Mouse (Mus musculus) ES-E14 (cell line): ENCODE measurements around the gene Chsy1.

Experiments
- CHD2 ChIP-seq: IDR thresholded peaks from 2 replicates; pipeline ENCODE4 v1.6.1; 2014; ENCODE audit warnings: mild to moderate bottlenecking, low read depth, low read length, inconsistent platforms
- HCFC1 ChIP-seq: IDR thresholded peaks from 2 replicates; pipeline ENCODE4 v1.6.1; 2012; ENCODE audit warnings: low read length, inconsistent platforms, borderline replicate concordance; ENCODE audit not compliant: insufficient read depth
- MAFK ChIP-seq: IDR thresholded peaks from 2 replicates; pipeline ENCODE4 v1.6.1; 2014; ENCODE audit warnings: mild to moderate bottlenecking, low read depth, low read length, inconsistent platforms; ENCODE audit not compliant: insufficient read depth
- ZC3H11A ChIP-seq: IDR thresholded peaks from 2 replicates; pipeline ENCODE4 v1.6.1; 2012; ENCODE audit warnings: low read depth, mild to moderate bottlenecking, inconsistent platforms, low read length, borderline replicate concordance
- ZNF384 ChIP-seq: IDR thresholded peaks from 2 replicates; pipeline ENCODE4 v1.6.1; 2012; ENCODE audit warnings: low read depth, low read length, inconsistent platforms

GRCm38 (mm10) chr7:66083757-66084156 is 25.6 kb upstream of the Chsy1 start:
- TF ChIP-seq CHD2: no peak
- no peak for TF ChIP-seq HCFC1
- TF ChIP-seq MAFK: no peak
- no peak for TF ChIP-seq ZNF384
- no peak for TF ChIP-seq ZC3H11A
